Mouse (Mus musculus) lung, postnatal 0 days (tissue): Measurements from ENCODE around the gene Atp2b4. TPM values are rescaled to one million over a fixed set of nuclear protein-coding genes. Genes with fewer than 3 reads are reported as not detected.

ENCODE experiments used
- ATAC-seq: fragments of 200-750 bp; cut with Nextera tagmentation; 2 replicates; pipeline ENCODE4 v1.8.0; 2017; ENCODE audit warnings: moderate library complexity
- DNase-seq: peaks from one replicate; pipeline ENCODE4 v3.0.0-alpha.2; 2016; ENCODE audit warnings: low spot score
- H3K27ac ChIP-seq: fragments of 300-500 bp; sonication (generic); 2 replicates; pipeline ENCODE4 v1.5.1; 2014; ENCODE audit warnings: antibody characterized with exemption, mild to moderate bottlenecking, low read length, mixed read lengths
- H3K27me3 ChIP-seq: fragments of 300-500 bp; sonication (generic); replicated peaks from 2 replicates; pipeline ENCODE4 v1.6.1; 2014; ENCODE audit warnings: low read length, mixed read lengths; ENCODE audit not compliant: insufficient read depth
- H3K36me3 ChIP-seq: fragments of 300-500 bp; sonication (generic); 2 replicates; pipeline ENCODE4 v1.6.1; 2014; ENCODE audit warnings: low read length, mixed read lengths; ENCODE audit not compliant: insufficient read depth
- H3K4me1 ChIP-seq: fragments of 300-500 bp; sonication (generic); 2 replicates; pipeline ENCODE4 v1.6.1; 2014; ENCODE audit warnings: antibody characterized with exemption, low read depth, low read length, mixed read lengths; ENCODE audit not compliant: insufficient read depth
- H3K4me2 ChIP-seq: fragments of 300-500 bp; sonication (generic); replicated peaks from 2 replicates; pipeline ENCODE4 v1.6.1; 2014; ENCODE audit warnings: low read depth, mild to moderate bottlenecking, low read length, moderate library complexity, mixed read lengths
- H3K4me3 ChIP-seq: fragments of 300-500 bp; sonication (generic); 2 replicates; pipeline ENCODE4 v1.5.1; 2014; ENCODE audit warnings: low read depth, low read length
- H3K9ac ChIP-seq: fragments of 300-500 bp; sonication (generic); replicated peaks from 2 replicates; pipeline ENCODE4 v1.6.1; 2014; ENCODE audit warnings: low read depth, mild to moderate bottlenecking
- H3K9me3 ChIP-seq: fragments of 300-500 bp; sonication (generic); 2 replicates; pipeline ENCODE4 v1.6.1; 2016; ENCODE audit warnings: low read length, mixed read lengths
- CTCF ChIP-seq: IDR thresholded peaks from 2 replicates; pipeline ENCODE4 v1.5.1; 2016; ENCODE audit warnings: antibody characterized with exemption, mild to moderate bottlenecking
- EP300 ChIP-seq: IDR thresholded peaks from 2 replicates; pipeline ENCODE4 v1.6.1; 2016; ENCODE audit warnings: antibody characterized with exemption, mild to moderate bottlenecking, control low read depth
- WGBS: fragments of 180-500 bp; shearing (Covaris S2); extraction: QIAGEN DNeasy Blood & Tissue Kit; methylation state at CpG from one replicate; pipeline ENCODE4 v1.1.7; 2014; 5-methylcytosine and 5-hydroxymethylcytosine counted together
- polyA plus RNA-seq: library from polyadenylated mRNA; unstranded; fragments of >200 nt; fragmentation: Nextera tagmentation; extraction: Ambion mirVana; gene quantifications from 2 replicates; pipeline ENCODE4 v1.2.1, GENCODE M21; 2015

Atp2b4 gene
- polyA plus RNA-seq, 1 experiment from 2014 or later, result 7.8 TPM

GRCm38 (mm10) chr1:133693536-133694114, 107.2 kb downstream of the Atp2b4 start:
- H3K27me3 ChIP-seq, result no peaks in the 10 kb centered on the region
- no peak overlapping the region for H3K27ac ChIP-seq
- no peaks in the 10 kb centered on the region for H3K36me3 ChIP-seq
- no peak for DNase-seq
- peaks cover 23% of the 10 kb centered on the region for H3K4me1 ChIP-seq
- H3K4me2 ChIP-seq, result no peak overlapping the region
- H3K4me3 ChIP-seq, result no peak overlapping the region
- TF ChIP-seq EP300 (no peak), CTCF (no peak)
- H3K9ac ChIP-seq, result no peak overlapping the region
- H3K9me3 ChIP-seq, result no peaks in the 10 kb centered on the region
- ATAC-seq, result no peak
- 68% methylated on average over 11 of the region's 11 CpGs for WGBS

GRCm38 (mm10) chr1:133692195-133692594, 108.6 kb downstream of the Atp2b4 start:
- Histone ChIP-seq H3K27ac (no peak overlapping the region), H3K4me1 (peaks cover 23% of the 10 kb centered on the region), H3K9me3 (no peaks in the 10 kb centered on the region), H3K4me2 (no peak overlapping the region), H3K36me3 (no peaks in the 10 kb centered on the region), H3K27me3 (no peaks in the 10 kb centered on the region), H3K9ac (no peak overlapping the region), H3K4me3 (no peak overlapping the region)
- WGBS, result 34% methylated on average over 4 of the region's 4 CpGs
- TF ChIP-seq CTCF (no peak), EP300 (no peak)
- DNase-seq, result no peak
- ATAC-seq, result no peak

DNA sequence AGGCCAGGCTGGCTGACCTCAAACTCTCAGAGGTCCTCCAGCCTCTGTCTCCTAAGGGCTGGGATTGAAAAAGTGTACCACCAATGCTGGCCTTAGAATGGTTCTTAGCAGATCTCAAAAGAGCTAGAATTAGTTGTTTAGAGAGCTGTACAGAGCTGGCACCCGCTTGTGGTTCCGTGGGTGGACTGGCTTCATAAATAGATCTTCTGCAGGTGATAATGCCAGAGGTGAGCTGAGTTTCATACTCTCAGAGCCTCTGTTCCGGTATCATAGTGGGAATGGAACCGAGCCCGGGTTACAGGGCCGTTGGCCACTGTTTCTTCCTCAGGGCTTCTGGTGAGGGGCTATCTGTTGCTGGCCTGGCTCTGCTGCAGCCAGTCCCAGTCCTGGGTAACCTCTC, 109.8 kb downstream of the Atp2b4 start:
- Histone ChIP-seq H3K4me1 (peaks cover 17% of the 10 kb centered on the region), H3K4me2 (no peak overlapping the region), H3K9me3 (no peaks in the 10 kb centered on the region), H3K36me3 (no peaks in the 10 kb centered on the region), H3K4me3 (no peak overlapping the region), H3K27me3 (no peaks in the 10 kb centered on the region), H3K27ac (no peak overlapping the region), H3K9ac (no peak overlapping the region)
- 95% methylated on average over 6 of the region's 6 CpGs for WGBS
- TF ChIP-seq CTCF (no peak), EP300 (no peak)
- ATAC-seq, result no peak
- no peak for DNase-seq

DNA sequence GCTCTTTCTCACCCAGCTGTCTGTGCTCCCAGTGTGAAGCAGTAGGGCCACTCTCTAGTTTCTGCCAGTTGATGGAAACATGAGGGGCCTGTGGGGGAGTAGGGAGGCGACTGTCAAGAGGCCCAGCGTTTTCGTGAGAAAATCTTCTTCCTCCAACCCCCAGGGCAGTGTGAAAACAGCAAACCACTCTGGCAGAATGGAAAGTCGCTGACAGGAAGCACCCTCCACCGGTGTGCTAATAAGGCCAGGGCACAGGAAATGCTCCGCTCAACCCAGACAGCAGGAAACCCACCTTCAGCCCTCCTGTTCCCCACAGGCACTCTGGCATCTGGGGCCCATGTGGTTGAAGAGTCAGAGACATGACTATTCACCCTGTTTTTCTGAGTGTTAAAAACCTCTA, 110.9 kb downstream of the Atp2b4 start, which contains the start of gene Lax1:
Gene Lax1 (minus strand): TSS at position 212 of the 400 bp plus-strand sequence.
- TF ChIP-seq CTCF, result no peak
- Histone ChIP-seq H3K36me3 (no peaks in the 10 kb centered on the region), H3K9ac (no peak within 1 kb of the TSS), H3K4me1 (peaks cover 10% of the 10 kb centered on the region), H3K9me3 (no peaks in the 10 kb centered on the region), H3K4me2 (no peak within 1 kb of the TSS), H3K27ac (no peak within 1 kb of the TSS), H3K27me3 (no peaks in the 10 kb centered on the region), H3K4me3 (no peak within 1 kb of the TSS)
- no peak for DNase-seq
- ATAC-seq, result no peak
- 14% methylated on average over 6 of the region's 6 CpGs for WGBS

DNA sequence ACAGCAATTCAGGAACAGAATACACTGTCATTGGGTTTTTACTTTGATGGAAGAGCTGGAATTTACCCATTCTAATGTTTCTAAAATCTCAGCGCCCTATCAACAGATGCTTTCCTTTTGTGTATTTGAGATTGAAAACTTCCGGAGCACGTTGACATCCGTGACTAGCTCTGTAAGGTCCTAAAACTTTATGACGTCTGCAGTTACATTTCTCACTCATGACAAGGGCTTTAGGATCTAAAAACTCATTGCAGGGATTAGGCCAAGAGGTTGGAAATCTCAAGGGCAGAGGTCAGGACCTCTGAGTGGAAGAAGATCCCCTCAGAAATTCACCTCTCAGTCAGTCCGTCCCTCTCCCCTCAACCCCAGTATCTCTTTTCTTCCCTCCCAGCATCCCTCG, 112.5 kb downstream of the Atp2b4 start:
- DNase-seq, result no peak
- Histone ChIP-seq H3K4me1 (no peaks in the 10 kb centered on the region; the same call in 1 of the 2 replicates), H3K27me3 (no peaks in the 10 kb centered on the region), H3K4me3 (no peak overlapping the region), H3K27ac (no peak overlapping the region), H3K9ac (no peak overlapping the region), H3K4me2 (no peak overlapping the region), H3K9me3 (no peaks in the 10 kb centered on the region), H3K36me3 (no peaks in the 10 kb centered on the region)
- ATAC-seq, result no peak
- TF ChIP-seq EP300, result no peak
- no peak for TF ChIP-seq CTCF
- WGBS, result 71% methylated on average over 7 of the region's 7 CpGs

- H3K4me3 ChIP-seq, result no peak overlapping the region
- ATAC-seq, result peak; percentile 95
These were observed 114.9 kb downstream of the Atp2b4 start for GRCm38 (mm10) chr1:133685749-133686519.

More at GRCm38 (mm10) chr1:133685749-133686519, 114.9 kb downstream of the Atp2b4 start:
- peak; percentile 24; the same call in 1 of the 2 replicates for TF ChIP-seq EP300
- no peak for TF ChIP-seq CTCF
- no peaks in the 10 kb centered on the region for H3K9me3 ChIP-seq
- peak; percentile 97 for DNase-seq
- no peak overlapping the region for H3K9ac ChIP-seq
- WGBS, result 52% methylated on average over 10 of the region's 10 CpGs
- H3K36me3 ChIP-seq, result no peaks in the 10 kb centered on the region
- H3K27ac ChIP-seq, result peak overlapping the region; percentile 60
- no peak overlapping the region for H3K4me2 ChIP-seq
- H3K4me1 ChIP-seq, result no peaks in the 10 kb centered on the region; the same call in 1 of the 2 replicates
- no peaks in the 10 kb centered on the region for H3K27me3 ChIP-seq
